Mouse (Mus musculus) embryo, embryonic 10.5 days (tissue): ENCODE data around the gene Iqgap2.

ENCODE experiments used
- DNase-seq: peaks from one replicate; pipeline ENCODE4 v3.0.0-alpha.2; 2015; ENCODE audit warnings: low spot score

The Iqgap2 gene

GRCm38 (mm10) chr13:95653696-95654095, 238.0 kb downstream of the Iqgap2 start:
- DNase-seq: no peak

- no peak for DNase-seq
Observed at GRCm38 (mm10) chr13:95651870-95652668, 239.7 kb downstream of the Iqgap2 start.

DNA sequence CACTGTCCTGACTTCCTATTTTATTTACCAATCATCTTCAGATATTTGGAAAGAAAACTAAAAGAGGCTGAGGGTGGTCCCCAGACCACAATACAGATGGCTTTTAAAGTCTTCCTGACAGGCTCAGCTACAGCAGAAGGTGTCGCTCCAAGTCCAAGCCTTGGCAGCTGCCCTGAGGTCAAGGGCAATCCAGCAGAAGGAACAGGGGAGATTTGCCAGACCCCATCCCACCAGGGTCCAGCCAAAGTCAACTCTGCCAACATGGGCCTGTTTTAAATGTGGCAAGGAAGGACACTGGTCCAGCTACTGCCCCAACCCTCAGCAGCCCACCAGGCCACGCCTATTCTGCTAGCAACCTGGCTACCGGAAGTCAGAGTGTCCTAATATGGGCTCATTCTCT, 241.8 kb downstream of the Iqgap2 start:
- DNase-seq: no peak

DNA sequence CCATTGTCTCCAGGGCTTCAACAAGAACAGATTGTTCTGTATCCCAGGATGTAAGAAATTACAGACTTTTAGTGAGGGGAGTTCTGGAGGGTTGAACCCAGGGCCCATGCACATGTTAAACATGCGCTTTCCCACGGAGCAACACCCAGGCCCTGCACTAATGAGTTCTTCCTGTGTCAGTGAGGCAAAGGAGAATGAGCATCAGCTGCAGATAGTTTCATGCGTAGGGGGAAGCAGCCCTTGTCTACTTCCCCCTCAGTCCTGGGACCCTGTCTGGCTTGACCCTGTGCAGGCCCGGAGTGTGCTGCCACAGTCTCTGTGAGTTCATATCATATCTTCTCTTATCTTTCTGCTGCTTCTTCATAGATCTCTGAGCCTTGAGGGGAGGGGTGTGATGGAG, 244.5 kb downstream of the Iqgap2 start:
- DNase-seq: peak; percentile 32

DNA sequence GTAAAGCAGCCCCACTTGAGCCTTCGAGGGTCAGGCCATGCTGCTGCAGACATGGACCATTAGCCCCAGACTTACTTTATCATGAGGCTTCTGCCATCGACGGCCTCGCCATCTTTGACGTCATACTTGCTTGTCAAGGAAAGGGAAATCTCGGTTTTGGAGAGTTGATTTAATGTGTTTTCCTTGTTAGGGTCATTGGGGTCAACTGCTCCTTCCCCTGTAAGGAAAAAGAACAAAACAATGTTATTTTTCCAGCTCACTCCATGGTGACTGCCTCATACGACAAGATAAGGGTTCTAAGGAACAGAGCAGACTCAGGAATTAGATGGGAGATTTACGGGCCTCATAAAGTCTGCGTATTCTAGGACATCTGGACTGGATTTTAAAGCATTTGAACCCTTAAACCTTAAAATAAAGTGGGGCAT, 245.0 kb downstream of the Iqgap2 start:
- peak; percentile 67 for DNase-seq

DNA sequence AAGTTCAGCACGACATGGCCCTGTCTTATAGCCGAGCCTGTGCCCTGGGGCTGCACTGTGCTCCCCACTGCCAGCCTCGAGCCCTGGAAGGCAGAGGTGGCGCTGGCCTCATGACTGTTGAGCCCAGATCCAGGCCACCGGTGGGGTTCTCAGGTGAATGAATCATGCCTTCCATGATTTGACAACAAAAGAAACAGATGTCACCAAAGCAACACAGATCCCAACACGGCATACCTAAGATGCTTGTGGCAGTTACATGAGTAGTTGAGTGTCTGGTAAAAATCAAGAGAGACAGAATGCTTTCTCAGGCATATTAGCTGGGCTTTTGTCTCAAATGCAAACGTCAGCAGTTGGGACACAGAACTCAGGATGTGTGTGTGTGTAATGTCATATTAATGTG, 248.0 kb downstream of the Iqgap2 start:
- no peak for DNase-seq

DNA sequence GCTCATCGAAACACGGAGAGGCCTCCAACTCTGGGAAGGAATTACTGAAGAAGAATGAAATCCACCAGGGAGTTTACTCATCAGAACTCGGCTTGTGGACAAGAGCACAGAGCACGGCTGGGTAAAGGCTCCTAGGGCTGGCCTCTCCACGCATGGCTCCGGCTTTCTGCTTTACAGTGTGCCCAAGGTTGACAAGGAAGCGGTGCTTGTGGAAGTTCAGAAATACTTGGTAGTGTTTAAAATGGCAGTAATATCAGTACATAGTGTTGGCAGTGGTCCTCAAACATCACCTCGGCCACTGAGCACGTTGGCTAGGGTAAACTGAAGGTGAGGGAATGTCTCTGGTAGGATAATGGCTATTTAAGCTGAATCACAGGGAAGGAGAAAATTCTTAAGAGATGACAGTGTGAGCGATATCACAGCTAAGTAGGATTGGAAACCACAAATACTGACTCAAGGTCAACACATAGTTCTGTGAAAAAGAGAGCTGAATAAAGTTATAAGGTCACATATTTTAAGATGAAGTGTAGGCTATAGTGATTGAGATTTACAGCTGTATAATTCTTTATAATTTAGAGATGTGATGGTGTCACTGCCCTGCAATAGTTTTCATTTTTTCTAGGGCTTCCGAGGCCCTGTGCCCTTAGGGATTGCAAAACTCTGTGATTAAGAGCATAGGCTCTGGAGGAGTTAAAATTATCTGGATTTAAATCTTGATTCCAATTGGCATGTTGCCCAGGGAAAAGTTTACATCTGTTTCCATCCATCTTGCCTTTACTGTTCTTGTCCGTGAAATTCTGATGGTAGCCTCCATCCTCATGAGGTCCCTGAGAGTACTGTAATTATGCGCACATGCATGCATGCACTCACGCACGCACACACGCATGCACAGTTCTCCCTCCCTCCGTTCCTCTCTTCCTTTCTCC, 250.4 kb downstream of the Iqgap2 start:
- no peak for DNase-seq

DNA sequence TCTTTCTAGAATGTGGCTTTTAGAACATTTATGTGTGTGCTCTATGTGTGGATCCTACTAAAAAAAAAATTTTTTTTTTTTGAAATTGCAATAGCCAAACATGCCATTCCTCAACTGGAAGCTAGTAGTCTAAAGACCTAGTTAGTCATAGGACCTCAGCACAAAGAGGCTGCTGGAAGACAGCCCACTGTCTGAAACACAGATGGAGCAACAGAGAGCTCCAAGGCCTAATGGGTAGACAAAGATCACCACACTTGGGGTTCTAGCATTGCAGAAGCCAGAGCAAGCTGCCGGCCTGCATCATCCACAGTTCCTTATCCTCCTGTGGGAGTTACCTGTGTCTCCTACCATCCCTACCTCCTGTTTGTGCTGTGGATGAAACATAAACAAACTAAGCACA, 251.3 kb downstream of the Iqgap2 start:
- DNase-seq: no peak

DNA sequence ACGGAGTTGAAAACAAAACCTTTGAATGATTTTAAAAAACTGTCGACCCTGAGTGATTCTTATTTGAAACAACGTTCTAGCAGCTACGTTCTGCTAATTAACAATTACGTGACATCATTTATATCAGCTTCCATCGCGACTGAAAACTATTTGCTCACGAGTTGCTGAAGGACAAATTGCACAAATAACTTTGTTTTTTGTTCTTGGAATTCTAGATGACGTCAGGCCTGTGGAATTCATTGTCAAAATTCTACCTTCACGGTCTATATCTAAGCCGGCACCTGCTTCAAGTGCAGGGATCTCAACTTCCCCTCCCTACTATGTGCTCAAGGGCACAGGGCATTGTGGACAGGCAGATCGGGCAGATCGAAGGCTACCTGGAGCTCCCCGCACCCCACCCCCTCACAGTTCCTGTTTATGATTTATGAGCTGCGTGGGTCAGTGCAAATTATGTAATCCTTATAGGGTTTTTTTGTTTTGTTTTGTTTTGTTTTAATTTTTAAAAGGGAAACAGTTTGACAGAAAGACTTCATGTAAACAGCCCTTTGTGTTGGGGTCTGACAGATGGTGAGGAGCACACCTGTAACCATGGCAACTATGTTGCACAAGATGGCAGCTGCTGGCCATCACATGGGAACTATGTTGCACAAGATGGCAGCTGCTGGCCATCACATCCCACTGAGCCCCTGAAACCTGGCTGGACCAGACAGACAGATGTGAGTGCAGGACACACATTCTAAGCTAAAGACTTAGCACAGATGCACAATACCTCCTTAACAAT, 252.2 kb downstream of the Iqgap2 start:
- peak; percentile 70 for DNase-seq

DNA sequence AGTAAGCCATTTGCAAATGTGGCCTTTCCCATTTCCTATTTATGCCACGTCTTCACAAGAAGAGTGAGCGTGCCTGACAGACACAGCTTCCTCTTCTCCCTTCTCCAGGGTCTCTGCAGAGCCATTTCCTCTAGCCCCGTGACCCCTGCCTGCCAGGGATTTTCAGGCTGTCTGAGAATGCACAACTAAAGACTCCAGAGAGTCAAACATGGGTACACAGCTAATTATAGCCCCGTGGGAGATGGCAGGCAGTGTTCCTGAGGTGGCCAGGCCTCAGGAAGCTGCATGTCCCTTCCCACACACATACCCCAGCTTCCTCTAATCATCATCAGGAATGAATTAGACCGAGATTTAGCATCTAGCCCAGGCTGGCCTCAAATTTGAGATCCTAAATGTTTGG, 252.8 kb downstream of the Iqgap2 start:
- DNase-seq: peak; percentile 51

DNA sequence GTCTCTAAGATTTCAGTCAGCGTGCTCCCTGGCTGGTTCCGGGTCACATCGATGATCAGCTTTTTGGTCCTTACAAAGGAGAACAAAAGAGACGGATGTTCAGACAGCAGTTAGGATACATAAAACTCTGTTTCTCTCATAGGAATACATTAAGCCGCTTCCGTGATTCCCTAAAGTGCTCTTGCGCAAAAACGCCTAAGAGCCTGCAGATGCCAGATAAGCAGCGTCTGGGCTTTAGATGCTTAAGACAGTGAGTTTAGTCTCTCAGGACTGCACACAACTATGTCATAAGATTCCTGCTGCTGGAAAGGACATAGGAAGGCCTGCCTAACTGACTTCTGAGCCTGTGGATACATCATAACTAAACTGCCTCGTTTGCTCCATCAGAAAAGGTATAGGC, 254.0 kb downstream of the Iqgap2 start:
- no peak for DNase-seq

GRCm38 (mm10) chr13:95635301-95635700, 256.4 kb downstream of the Iqgap2 start:
- DNase-seq: no peak

DNA sequence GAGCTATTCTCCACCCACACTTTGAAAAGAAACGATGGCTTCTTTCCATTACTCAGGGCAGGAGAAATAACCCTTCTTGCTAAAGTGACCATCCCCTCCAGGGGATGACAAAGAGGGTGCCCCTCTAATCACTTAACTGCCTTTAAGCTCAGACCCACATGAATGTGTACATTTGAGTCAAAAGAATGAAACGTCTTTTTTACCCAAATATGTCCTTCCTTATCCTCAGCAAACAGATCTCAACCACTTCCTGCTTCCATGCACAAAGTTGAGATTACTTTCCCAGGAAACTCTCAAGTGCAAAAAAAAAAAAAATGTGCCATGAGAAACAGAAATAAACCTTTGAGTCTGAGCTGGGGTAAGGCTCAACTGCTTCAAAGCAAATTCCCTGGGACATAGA, 257.3 kb downstream of the Iqgap2 start:
- no peak for DNase-seq

- DNase-seq: no peak
Observed at GRCm38 (mm10) chr13:95633384-95633783, 258.3 kb downstream of the Iqgap2 start.

DNA sequence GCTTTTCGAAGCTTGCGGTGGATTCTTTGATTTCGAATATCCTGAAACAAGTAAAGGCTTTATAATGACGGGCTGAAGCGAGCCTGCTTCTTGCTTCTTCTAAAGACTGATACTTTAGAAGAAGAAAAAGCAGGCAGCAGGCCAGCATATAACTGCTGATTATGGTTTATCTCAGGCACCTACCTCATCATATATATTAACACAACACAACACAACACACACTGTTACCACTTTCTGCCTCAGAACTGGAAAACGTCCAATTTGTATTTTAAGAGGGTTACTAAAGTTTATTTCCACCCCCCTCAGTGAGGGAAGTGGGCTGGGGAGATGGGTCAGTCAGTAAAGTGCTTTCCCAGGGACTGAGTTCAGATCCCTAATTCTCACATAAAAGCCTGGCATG, 259.6 kb downstream of the Iqgap2 start:
- DNase-seq: no peak

GRCm38 (mm10) chr13:95630747-95631146, 261.0 kb downstream of the Iqgap2 start:
- no peak for DNase-seq

- no peak for DNase-seq
Observed at GRCm38 (mm10) chr13:95629751-95630150, 262.0 kb downstream of the Iqgap2 start.

DNA sequence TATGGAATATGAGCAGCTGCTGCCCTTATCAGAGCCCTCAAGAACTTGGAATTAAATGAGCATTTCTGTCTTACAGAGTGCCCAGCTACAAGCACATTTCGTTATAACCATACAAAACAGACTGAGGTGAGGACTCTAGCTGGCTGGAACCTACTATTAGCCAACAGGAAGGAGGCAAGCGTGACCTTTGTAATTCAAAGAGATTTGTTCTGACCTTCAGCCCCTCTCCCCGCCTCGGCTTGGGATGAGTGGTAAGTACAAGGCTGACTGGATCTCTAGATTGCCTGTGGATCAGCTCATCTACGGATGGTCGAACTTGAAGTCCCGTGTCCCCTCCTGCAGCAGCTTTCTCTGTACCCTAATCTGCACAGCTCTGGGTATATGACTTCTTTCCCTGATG, 265.0 kb downstream of the Iqgap2 start:
- DNase-seq: no peak

DNA sequence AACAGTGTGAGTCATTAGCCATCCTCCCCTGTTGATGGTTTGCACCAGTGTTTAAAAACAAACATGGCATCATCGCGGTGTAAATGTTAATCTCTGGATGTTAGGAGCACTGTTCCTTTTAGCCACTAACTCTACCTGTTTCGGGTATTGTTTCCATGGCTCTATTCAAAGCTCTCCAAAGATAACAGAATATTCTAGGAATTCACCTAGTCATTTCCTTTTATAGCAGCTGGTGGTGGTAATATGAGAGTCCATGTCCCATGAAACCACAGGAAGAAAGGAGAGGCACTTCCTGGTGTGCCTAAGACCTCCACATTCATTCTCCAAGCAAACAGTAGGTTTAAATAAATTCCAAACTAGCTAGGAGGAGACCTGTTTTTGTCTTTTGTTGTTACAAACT, 268.7 kb downstream of the Iqgap2 start:
- DNase-seq: no peak

DNA sequence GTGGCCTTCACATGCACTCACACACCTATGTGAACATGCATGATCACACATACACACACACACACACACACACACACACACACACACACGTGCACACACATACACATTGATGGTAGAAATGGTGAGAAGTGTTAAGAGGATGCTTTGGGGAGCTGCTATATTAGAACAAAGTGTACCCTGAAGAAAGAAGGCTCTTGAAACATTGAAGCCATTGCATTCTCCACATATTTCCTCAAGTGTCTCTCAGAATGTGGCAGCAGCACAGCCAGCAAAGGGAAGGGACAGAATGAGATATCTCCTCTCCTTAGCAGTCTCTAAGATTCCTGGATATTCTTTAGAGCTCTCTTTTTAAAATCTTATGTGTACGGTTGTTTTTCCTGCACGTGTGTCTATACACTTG, 270.2 kb downstream of the Iqgap2 start:
- no peak for DNase-seq

DNA sequence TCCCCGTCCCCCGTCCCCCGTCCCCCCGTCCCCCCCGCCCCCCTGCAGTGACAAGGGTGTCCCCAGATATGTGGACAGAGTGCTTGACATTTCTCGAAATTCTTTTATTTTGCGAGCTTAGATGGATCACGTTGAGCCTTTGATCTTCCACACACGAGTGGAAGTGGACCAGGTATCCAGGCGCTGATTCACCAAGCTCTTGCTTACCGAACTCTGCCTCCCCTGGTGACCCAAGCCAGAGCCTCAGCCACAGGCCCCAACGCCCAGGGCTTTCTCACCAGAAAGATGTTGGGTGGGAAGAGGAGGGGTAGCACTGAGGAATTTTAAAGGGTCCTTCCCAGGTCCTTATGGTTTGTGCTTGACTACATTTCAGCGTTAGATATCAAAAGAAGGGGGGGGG, 272.9 kb downstream of the Iqgap2 start:
- DNase-seq: peak; percentile 40

DNA sequence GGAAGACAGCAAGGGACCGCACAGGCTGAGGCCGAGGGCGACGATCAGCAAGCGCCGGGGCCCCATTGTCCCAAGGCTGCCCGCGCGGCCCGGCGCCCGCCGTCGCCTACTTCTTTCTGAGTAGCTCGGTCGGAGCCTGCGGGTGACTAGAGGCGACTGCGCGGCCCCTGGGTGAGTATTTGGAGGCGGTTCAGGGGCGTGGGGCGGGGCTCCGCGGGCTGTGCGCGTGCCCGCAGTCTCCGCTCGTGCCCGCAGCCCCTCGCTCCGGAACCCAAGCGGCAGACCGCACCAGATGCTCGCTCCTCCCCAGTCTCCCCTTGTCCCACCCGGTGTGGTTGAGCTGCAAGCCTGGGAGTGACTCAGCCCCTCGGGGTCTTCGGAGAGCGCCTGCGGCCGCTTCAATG, 273.4 kb downstream of the Iqgap2 start, which contains the start of gene F2r:
Gene F2r (minus strand): TSS at position 179 of the 404 bp plus-strand sequence.
- DNase-seq: peak; percentile 92
